In the genomic region with DNA sequence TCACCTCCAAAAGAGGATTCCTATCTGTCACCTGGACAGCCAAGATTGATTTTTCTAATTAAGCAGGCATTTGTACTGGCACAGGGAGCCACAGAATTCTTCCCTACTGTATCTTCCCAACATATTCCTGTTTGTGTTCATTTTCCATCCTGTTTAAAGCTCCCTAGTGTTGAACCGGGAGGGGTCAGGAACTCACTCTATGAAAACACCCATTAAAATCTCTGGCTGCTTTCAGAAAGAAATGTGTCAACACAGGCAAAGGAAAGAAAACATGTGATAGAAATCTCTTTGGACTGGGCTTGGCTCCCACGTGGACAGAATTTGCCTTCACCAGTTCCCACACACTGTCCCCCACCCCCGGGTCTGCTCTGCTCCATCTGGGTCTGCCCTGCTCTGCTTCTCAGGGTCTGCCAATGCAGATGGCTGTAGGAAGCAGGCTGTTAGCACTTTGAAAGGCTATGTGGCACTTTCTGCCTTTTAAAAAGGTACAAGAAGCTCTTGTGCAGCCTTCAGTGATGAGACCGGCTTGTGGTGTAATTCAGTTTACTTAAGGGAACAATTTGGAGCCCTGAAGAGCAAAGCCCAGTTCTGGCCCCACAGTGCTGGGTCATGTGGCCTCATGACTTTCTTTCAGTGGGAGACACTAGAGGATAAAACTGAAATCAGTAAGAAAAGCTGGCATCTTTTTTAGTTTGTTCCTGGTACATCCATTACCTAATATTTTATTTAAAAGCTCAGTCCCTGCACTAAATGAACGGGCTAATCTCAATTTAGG, we compare ENCODE assay signal across 9 mouse cellular contexts.
A peak's percentile ranks its signal among the peaks of the same experiment; 100 is the strongest.
DNase-seq lines count a peak whose midpoint lies in the region; ATAC-seq and TF ChIP-seq lines count a peak whose summit lies in the region.
"Had no signal": no experiment of that assay in that cellular context is flagged by ENCODE, and none has a peak within 500 bp of the region (broad histone marks: within the 10 kb centered on the region; RNA-seq: fewer than 3 reads in every experiment).

No protein-coding gene starts in this region.

- TF ChIP-seq POLR2A in limb, embryonic 14.5 days (IDR thresholded peaks at IDR 0.05; ENCODE audit: borderline replicate concordance, extremely low read depth, insufficient read depth, insufficient read length): no peak

- H3K4me3 ChIP-seq in embryonic facial prominence, embryonic 15.5 days (replicated peaks): no peak overlapping the region
- H3K4me3 ChIP-seq in heart, embryonic 10.5 days: no peak overlapping the region
- H3K4me3 ChIP-seq in kidney, embryonic 16.5 days (ENCODE audit: low read length): no peak overlapping the region
- no peak overlapping the region for H3K4me3 ChIP-seq in limb, embryonic 14.5 days (replicated peaks; ENCODE audit: low read length)
- H3K4me3 ChIP-seq: liver, embryonic 15.5 days had no signal

- H3K9me3 ChIP-seq in embryonic facial prominence, embryonic 15.5 days (replicated peaks): no peaks in the 10 kb centered on the region
- no peaks in the 10 kb centered on the region for H3K9me3 ChIP-seq in heart, embryonic 10.5 days
- no peaks in the 10 kb centered on the region for H3K9me3 ChIP-seq in kidney, embryonic 16.5 days (ENCODE audit: low read length)
- H3K9me3 ChIP-seq in limb, embryonic 14.5 days (ENCODE audit: control insufficient read depth, low read length): no peaks in the 10 kb centered on the region
- H3K9me3 ChIP-seq: liver, embryonic 15.5 days had no signal

- no peak overlapping the region for H3K4me2 ChIP-seq in embryonic facial prominence, embryonic 15.5 days (replicated peaks)
- H3K4me2 ChIP-seq in kidney, embryonic 16.5 days (replicated peaks; ENCODE audit: low read depth, low read length): no peak overlapping the region
- H3K4me2 ChIP-seq in limb, embryonic 14.5 days (replicated peaks; ENCODE audit: low read depth, low read length, severe bottlenecking): peak overlapping the region; percentile 6; the same call in 1 of the 2 replicates
- H3K4me2 ChIP-seq: liver, embryonic 15.5 days had no signal

- peak; percentile 70 for DNase-seq in adipocyte (ENCODE audit: low spot score)
- DNase-seq in heart, embryonic 10.5 days (ENCODE audit: low spot score): peak; percentile 79
- DNase-seq in limb, embryonic 14.5 days (ENCODE audit: low spot score): peak; percentile 56
- DNase-seq in ovary, adult 18-20 months (ENCODE audit: low spot score): peak; percentile 65
- no peak for DNase-seq in c-Kit-positive CD71-positive TER-119-positive erythroid progenitor cells, embryonic 14.5 days (ENCODE audit: low spot score)
- DNase-seq in T-cell, adult 2 months (ENCODE audit: low spot score): no peak

- H3K9ac ChIP-seq in embryonic facial prominence, embryonic 15.5 days: no peak overlapping the region
- no peak overlapping the region for H3K9ac ChIP-seq in kidney, embryonic 16.5 days (replicated peaks; ENCODE audit: low read length)
- no peak overlapping the region for H3K9ac ChIP-seq in limb, embryonic 14.5 days (ENCODE audit: low read depth, low read length, severe bottlenecking)
- H3K9ac ChIP-seq: liver, embryonic 15.5 days had no signal

- no peaks in the 10 kb centered on the region for H3K36me3 ChIP-seq in embryonic facial prominence, embryonic 15.5 days
- H3K36me3 ChIP-seq in heart, embryonic 10.5 days: no peaks in the 10 kb centered on the region
- no peaks in the 10 kb centered on the region for H3K36me3 ChIP-seq in kidney, embryonic 16.5 days (ENCODE audit: insufficient read depth, low read length)
- no peaks in the 10 kb centered on the region for H3K36me3 ChIP-seq in limb, embryonic 14.5 days (ENCODE audit: control insufficient read depth, insufficient read depth, low read length)
- H3K36me3 ChIP-seq: liver, embryonic 15.5 days had no signal

- no peak for ATAC-seq in embryonic facial prominence, embryonic 15.5 days (ENCODE audit: insufficient number of reproducible peaks, low FRiP score, low TSS enrichment, low read depth)
- peak; percentile 90 for ATAC-seq in kidney, embryonic 16.5 days (ENCODE audit: low FRiP score, low TSS enrichment)
- peak; percentile 81 for ATAC-seq in limb, embryonic 14.5 days (ENCODE audit: low FRiP score, low read depth)

- WGBS in embryonic facial prominence, embryonic 15.5 days: 29% methylated on average over 5 of the region's 5 CpGs
- 26% methylated on average over 5 of the region's 5 CpGs for WGBS in heart, embryonic 10.5 days
- 23% methylated on average over 5 of the region's 5 CpGs for WGBS in kidney, embryonic 16.5 days
- WGBS in limb, embryonic 14.5 days: 22% methylated on average over 5 of the region's 5 CpGs

- no peaks in the 10 kb centered on the region for H3K27me3 ChIP-seq in embryonic facial prominence, embryonic 15.5 days
- H3K27me3 ChIP-seq in heart, embryonic 10.5 days (ENCODE audit: insufficient read depth, poor library complexity, severe bottlenecking): no peaks in the 10 kb centered on the region
- H3K27me3 ChIP-seq in kidney, embryonic 16.5 days (ENCODE audit: insufficient read depth, low read length): no peaks in the 10 kb centered on the region
- H3K27me3 ChIP-seq in limb, embryonic 14.5 days (ENCODE audit: control insufficient read depth, insufficient read depth, low read length): no peaks in the 10 kb centered on the region
- H3K27me3 ChIP-seq: liver, embryonic 15.5 days had no signal

- peak overlapping the region; percentile 36; the same call in 1 of the 2 replicates for H3K27ac ChIP-seq in embryonic facial prominence, embryonic 15.5 days (replicated peaks)
- H3K27ac ChIP-seq in heart, embryonic 10.5 days: peak overlapping the region; percentile 69; the same call in 1 of the 2 replicates
- H3K27ac ChIP-seq in kidney, embryonic 16.5 days (ENCODE audit: low read length): no peak overlapping the region
- H3K27ac ChIP-seq in limb, embryonic 14.5 days (replicated peaks; ENCODE audit: low read depth, low read length): peak overlapping the region; percentile 35
- H3K27ac ChIP-seq: liver, embryonic 15.5 days had no signal

- H3K4me1 ChIP-seq in embryonic facial prominence, embryonic 15.5 days: peaks cover 11% of the 10 kb centered on the region
- H3K4me1 ChIP-seq in heart, embryonic 10.5 days: peaks cover 15% of the 10 kb centered on the region
- 0 out of 2 replicates have a peak, but pooled peaks cover 8% of the 10 kb centered on the region for H3K4me1 ChIP-seq in kidney, embryonic 16.5 days (ENCODE audit: insufficient read depth, low read length)
- H3K4me1 ChIP-seq in limb, embryonic 14.5 days (ENCODE audit: control insufficient read depth, insufficient read depth, low read length): peaks cover 23% of the 10 kb centered on the region
- H3K4me1 ChIP-seq: liver, embryonic 15.5 days had no signal

Comparison
In these comparisons a context has a peak if more than half of its experiments do, and no peak if none do; other contexts are left out.
1. DNase-seq: peak in adipocyte (single experiment), heart, embryonic 10.5 days (single experiment), limb, embryonic 14.5 days (single experiment) and ovary, adult 18-20 months (single experiment); none in c-Kit-positive CD71-positive TER-119-positive erythroid progenitor cells, embryonic 14.5 days (single experiment) and T-cell, adult 2 months (single experiment).